Mouse (Mus musculus): ENCODE results near the gene Adam19. TPM values are rescaled to one million over a fixed set of nuclear protein-coding genes. Genes with fewer than 3 reads are reported as not detected.

The Adam19 gene
- polyA plus RNA-seq, 1 experiment = 51.6 TPM

- TF ChIP-seq EP300 (IDR thresholded peaks at IDR 0.05; ENCODE audit: insufficient read depth, low read depth, low read length) (peak; percentile 87), POLR2A (IDR thresholded peaks at IDR 0.05; ENCODE audit: insufficient read depth, low read length) (no peak), CTCF (IDR thresholded peaks at IDR 0.05; ENCODE audit: low read depth, low read length) (no peak)
- peaks cover 21% of the 10 kb centered on the region for H3K4me1 ChIP-seq (ENCODE audit: control insufficient read depth, insufficient read depth, low read length)
- H3K9me3 ChIP-seq (replicated peaks; ENCODE audit: control insufficient read depth, insufficient read depth, low read length, poor library complexity, severe bottlenecking) = peaks cover 17% of the 10 kb centered on the region
- H3K27ac ChIP-seq (ENCODE audit: insufficient read depth, low read length) = peak overlapping the region; percentile 78
- H3K27me3 ChIP-seq (ENCODE audit: control insufficient read depth, insufficient read depth, low read length, poor library complexity, severe bottlenecking) = no peaks in the 10 kb centered on the region
- 0 out of 2 replicates have a peak overlapping the region, but pooled peaks have one; percentile 35 for H3K9ac ChIP-seq (ENCODE audit: low read depth, poor library complexity, severe bottlenecking)
- H3K4me3 ChIP-seq (ENCODE audit: low read depth, low read length) = no peak overlapping the region
- peaks cover 29% of the 10 kb centered on the region for H3K36me3 ChIP-seq (ENCODE audit: control insufficient read depth, insufficient read depth, low read length, poor library complexity, severe bottlenecking)
These were observed 63.8 kb downstream of the Adam19 start for GRCm38 (mm10) chr11:46119624-46120023.

- peaks cover 29% of the 10 kb centered on the region for H3K36me3 ChIP-seq (ENCODE audit: control insufficient read depth, insufficient read depth, low read length, poor library complexity, severe bottlenecking)
- no peak for TF ChIP-seq EP300 (IDR thresholded peaks at IDR 0.05; ENCODE audit: insufficient read depth, low read depth, low read length)
- TF ChIP-seq POLR2A (IDR thresholded peaks at IDR 0.05; ENCODE audit: insufficient read depth, low read length) = no peak
- TF ChIP-seq CTCF (IDR thresholded peaks at IDR 0.05; ENCODE audit: low read depth, low read length) = no peak
- H3K27ac ChIP-seq (ENCODE audit: insufficient read depth, low read length) = peak overlapping the region; percentile 78
These were observed 64.3 kb downstream of the Adam19 start for GRCm38 (mm10) chr11:46120084-46120483.

GRCm38 (mm10) chr11:46121666-46122065 lies 65.9 kb downstream of the Adam19 start:
- Histone ChIP-seq H3K27ac (ENCODE audit: insufficient read depth, low read length) (no peak overlapping the region), H3K27me3 (ENCODE audit: control insufficient read depth, insufficient read depth, low read length, poor library complexity, severe bottlenecking) (no peaks in the 10 kb centered on the region), H3K9me3 (replicated peaks; ENCODE audit: control insufficient read depth, insufficient read depth, low read length, poor library complexity, severe bottlenecking) (peaks cover 14% of the 10 kb centered on the region), H3K9ac (ENCODE audit: low read depth, poor library complexity, severe bottlenecking) (no peak overlapping the region), H3K4me3 (ENCODE audit: low read depth, low read length) (no peak overlapping the region), H3K4me1 (ENCODE audit: control insufficient read depth, insufficient read depth, low read length) (peaks cover 13% of the 10 kb centered on the region), H3K36me3 (ENCODE audit: control insufficient read depth, insufficient read depth, low read length, poor library complexity, severe bottlenecking) (peaks cover 28% of the 10 kb centered on the region)
- TF ChIP-seq EP300 (IDR thresholded peaks at IDR 0.05; ENCODE audit: insufficient read depth, low read depth, low read length) (peak; percentile 65), CTCF (IDR thresholded peaks at IDR 0.05; ENCODE audit: low read depth, low read length) (no peak), POLR2A (IDR thresholded peaks at IDR 0.05; ENCODE audit: insufficient read depth, low read length) (no peak)

More at GRCm38 (mm10) chr11:46120084-46120483, 64.3 kb downstream of the Adam19 start:
- Histone ChIP-seq H3K9me3 (replicated peaks; ENCODE audit: control insufficient read depth, insufficient read depth, low read length, poor library complexity, severe bottlenecking) (peaks cover 17% of the 10 kb centered on the region), H3K9ac (ENCODE audit: low read depth, poor library complexity, severe bottlenecking) (peak overlapping the region; percentile 35; the same call in 1 of the 2 replicates), H3K4me3 (ENCODE audit: low read depth, low read length) (no peak overlapping the region), H3K4me1 (ENCODE audit: control insufficient read depth, insufficient read depth, low read length) (peaks cover 20% of the 10 kb centered on the region), H3K27me3 (ENCODE audit: control insufficient read depth, insufficient read depth, low read length, poor library complexity, severe bottlenecking) (no peaks in the 10 kb centered on the region)

- Histone ChIP-seq H3K4me1 (ENCODE audit: control insufficient read depth, insufficient read depth, low read length) (peaks cover 13% of the 10 kb centered on the region), H3K27me3 (ENCODE audit: control insufficient read depth, insufficient read depth, low read length, poor library complexity, severe bottlenecking) (no peaks in the 10 kb centered on the region), H3K9me3 (replicated peaks; ENCODE audit: control insufficient read depth, insufficient read depth, low read length, poor library complexity, severe bottlenecking) (peaks cover 5% of the 10 kb centered on the region; the same call in 1 of the 2 replicates), H3K9ac (ENCODE audit: low read depth, poor library complexity, severe bottlenecking) (no peak overlapping the region), H3K36me3 (ENCODE audit: control insufficient read depth, insufficient read depth, low read length, poor library complexity, severe bottlenecking) (peaks cover 23% of the 10 kb centered on the region), H3K27ac (ENCODE audit: insufficient read depth, low read length) (no peak overlapping the region), H3K4me3 (ENCODE audit: low read depth, low read length) (no peak overlapping the region)
- TF ChIP-seq EP300 (IDR thresholded peaks at IDR 0.05; ENCODE audit: insufficient read depth, low read depth, low read length) (no peak), CTCF (IDR thresholded peaks at IDR 0.05; ENCODE audit: low read depth, low read length) (no peak), POLR2A (IDR thresholded peaks at IDR 0.05; ENCODE audit: insufficient read depth, low read length) (no peak)
These were observed 67.1 kb downstream of the Adam19 start for GRCm38 (mm10) chr11:46122875-46123274.

GRCm38 (mm10) chr11:46123328-46123866 lies 67.6 kb downstream of the Adam19 start:
- H3K4me1 ChIP-seq (ENCODE audit: control insufficient read depth, insufficient read depth, low read length) = peaks cover 13% of the 10 kb centered on the region
- H3K9ac ChIP-seq (ENCODE audit: low read depth, poor library complexity, severe bottlenecking) = no peak overlapping the region
- H3K27ac ChIP-seq (ENCODE audit: insufficient read depth, low read length) = no peak overlapping the region
- no peaks in the 10 kb centered on the region; the same call in 1 of the 2 replicates for H3K9me3 ChIP-seq (replicated peaks; ENCODE audit: control insufficient read depth, insufficient read depth, low read length, poor library complexity, severe bottlenecking)
- TF ChIP-seq EP300 (IDR thresholded peaks at IDR 0.05; ENCODE audit: insufficient read depth, low read depth, low read length) (no peak), CTCF (IDR thresholded peaks at IDR 0.05; ENCODE audit: low read depth, low read length) (no peak), POLR2A (IDR thresholded peaks at IDR 0.05; ENCODE audit: insufficient read depth, low read length) (no peak)
- peaks cover 18% of the 10 kb centered on the region for H3K36me3 ChIP-seq (ENCODE audit: control insufficient read depth, insufficient read depth, low read length, poor library complexity, severe bottlenecking)
- H3K27me3 ChIP-seq (ENCODE audit: control insufficient read depth, insufficient read depth, low read length, poor library complexity, severe bottlenecking) = no peaks in the 10 kb centered on the region
- H3K4me3 ChIP-seq (ENCODE audit: low read depth, low read length) = no peak overlapping the region

- H3K4me3 ChIP-seq (ENCODE audit: low read depth, low read length) = no peak overlapping the region
- H3K9ac ChIP-seq (ENCODE audit: low read depth, poor library complexity, severe bottlenecking) = no peak overlapping the region
- no peaks in the 10 kb centered on the region for H3K9me3 ChIP-seq (replicated peaks; ENCODE audit: control insufficient read depth, insufficient read depth, low read length, poor library complexity, severe bottlenecking)
- peaks cover 9% of the 10 kb centered on the region for H3K4me1 ChIP-seq (ENCODE audit: control insufficient read depth, insufficient read depth, low read length)
- H3K36me3 ChIP-seq (ENCODE audit: control insufficient read depth, insufficient read depth, low read length, poor library complexity, severe bottlenecking) = peaks cover 13% of the 10 kb centered on the region
- TF ChIP-seq EP300 (IDR thresholded peaks at IDR 0.05; ENCODE audit: insufficient read depth, low read depth, low read length) = no peak
- TF ChIP-seq POLR2A (IDR thresholded peaks at IDR 0.05; ENCODE audit: insufficient read depth, low read length) = no peak
- no peak for TF ChIP-seq CTCF (IDR thresholded peaks at IDR 0.05; ENCODE audit: low read depth, low read length)
- peak overlapping the region; percentile 23; the same call in 1 of the 2 replicates for H3K27ac ChIP-seq (ENCODE audit: insufficient read depth, low read length)
- no peaks in the 10 kb centered on the region for H3K27me3 ChIP-seq (ENCODE audit: control insufficient read depth, insufficient read depth, low read length, poor library complexity, severe bottlenecking)
These were observed 69.5 kb downstream of the Adam19 start for GRCm38 (mm10) chr11:46125093-46125834.

Data from ES-Bruce4 (cell line).